Mouse (Mus musculus) heart, postnatal 0 days (tissue): ENCODE measurements around the gene Sestd1.

ENCODE experiments used
- CTCF ChIP-seq: IDR thresholded peaks from 2 replicates; pipeline ENCODE4 v1.5.1; 2016; ENCODE audit warnings: antibody characterized with exemption, control low read depth, low read depth
- EP300 ChIP-seq: IDR thresholded peaks from 2 replicates; pipeline ENCODE4 v1.6.1; 2016; ENCODE audit warnings: antibody characterized with exemption, low read depth

- TF ChIP-seq CTCF (no peak), EP300 (no peak)
These were observed 24.1 kb upstream of the Sestd1 start for GRCm38 (mm10) chr2:77304494-77304893.
